Mouse (Mus musculus) A20 (cell line): ENCODE results near the gene Snrpb.

ENCODE experiments used
- DNase-seq: peaks from one replicate; pipeline ENCODE4 v3.0.0-alpha.2; 2011; ENCODE audit warnings: low read depth, low spot score

The Snrpb gene

DNA sequence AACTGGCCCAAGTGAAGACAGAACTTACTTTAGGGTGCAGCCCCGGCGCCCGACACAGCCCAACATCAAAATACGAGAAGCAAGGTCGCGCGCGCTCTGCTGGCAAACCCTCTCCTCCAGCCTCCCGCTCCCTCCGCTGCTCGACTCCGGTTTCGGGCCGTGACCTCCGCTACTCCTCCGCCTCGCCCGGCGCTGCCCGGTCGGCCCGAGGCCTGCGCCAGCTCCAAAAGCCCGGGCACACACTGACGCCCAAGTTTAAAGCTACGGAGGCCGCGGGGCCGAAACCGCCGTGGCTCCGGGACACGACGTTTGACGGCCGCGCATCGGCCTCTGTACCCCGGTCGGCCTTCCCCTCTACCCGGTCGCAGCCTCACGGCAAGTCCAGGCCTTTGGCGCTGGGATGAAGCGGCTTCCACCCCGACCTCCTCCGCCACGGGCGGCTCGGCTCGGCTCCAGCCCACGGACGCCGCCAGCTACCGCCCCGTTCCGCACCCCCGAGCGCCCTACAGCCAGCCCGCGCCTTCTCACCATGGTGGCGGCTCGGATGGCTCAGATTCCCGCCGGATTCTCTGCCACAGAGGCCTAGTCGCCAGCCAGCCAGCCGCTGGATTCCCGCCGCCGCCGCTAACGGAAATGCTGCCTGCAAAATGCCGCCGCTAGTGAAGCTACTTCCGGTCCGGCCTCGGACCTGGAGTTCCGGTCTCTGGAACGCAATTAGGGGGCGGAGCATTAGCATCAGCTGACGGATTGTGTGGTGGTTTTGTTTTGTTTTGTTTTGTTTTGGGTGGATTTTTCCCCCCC, at the start of gene Snrpb:
Gene Snrpb (minus strand): TSS at position 698 of the 801 bp plus-strand sequence.
- peak; percentile 92 for DNase-seq

DNA sequence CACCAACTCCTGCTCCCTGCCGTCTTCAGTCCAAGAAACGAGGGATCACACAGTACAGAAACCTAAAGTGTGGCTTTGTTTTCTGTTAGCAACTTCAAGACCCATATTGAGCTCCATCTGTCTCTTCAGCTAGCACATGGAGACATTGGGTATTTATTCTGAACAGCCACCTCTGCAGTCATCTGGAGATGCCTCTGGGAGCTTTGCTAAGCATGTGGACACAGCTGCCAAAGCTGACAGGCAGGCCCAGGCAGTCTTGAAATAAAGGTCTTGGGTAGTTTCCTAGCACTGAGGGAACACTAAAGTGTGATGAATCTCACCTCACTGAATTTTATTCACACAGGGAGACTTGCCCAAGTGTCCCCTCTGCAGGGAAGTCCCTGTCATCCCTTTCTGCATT, 32.4 kb upstream of the Snrpb start:
- DNase-seq, result no peak

GRCm38 (mm10) chr2:130209636-130210035, 30.4 kb upstream of the Snrpb start:
- DNase-seq, result no peak

DNA sequence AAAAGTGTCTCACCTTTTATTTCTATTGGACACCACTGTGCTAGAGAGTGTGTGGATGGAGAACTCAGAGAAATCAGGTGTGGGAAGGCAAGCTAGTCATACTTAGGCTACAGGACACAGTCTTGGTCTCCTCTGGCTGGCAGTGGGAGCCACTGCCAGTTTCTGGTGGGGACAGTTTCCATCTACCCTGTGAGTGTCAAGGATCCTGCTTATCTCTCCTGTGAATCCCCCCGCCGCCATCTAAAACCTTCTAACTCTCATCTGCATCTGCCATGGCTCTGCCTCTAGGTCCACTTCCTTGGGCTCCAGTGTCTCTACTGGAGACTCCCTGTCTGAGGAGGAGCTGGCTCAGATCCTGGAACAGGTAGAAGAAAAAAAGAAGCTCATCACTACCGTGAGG, 28.8 kb upstream of the Snrpb start:
- no peak for DNase-seq

DNA sequence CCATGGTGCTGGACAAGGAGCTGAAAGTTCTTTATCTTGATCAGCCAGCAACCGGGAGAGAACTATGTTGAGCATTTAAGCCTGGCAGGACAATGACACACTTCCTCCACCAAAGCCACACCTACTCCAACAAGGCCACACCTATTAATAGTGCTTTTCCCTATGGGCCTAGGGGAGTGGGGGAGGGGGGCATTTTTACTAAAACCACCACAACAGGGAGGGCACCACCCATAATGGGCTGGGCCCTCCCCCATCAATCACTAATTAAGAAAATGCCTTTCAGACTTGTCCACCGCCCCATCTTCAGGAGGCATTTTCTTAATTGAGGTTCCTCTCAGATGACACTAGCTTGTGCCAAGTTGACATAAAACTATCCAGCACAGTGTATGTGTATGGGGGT, 28.2 kb upstream of the Snrpb start:
- DNase-seq, result no peak

GRCm38 (mm10) chr2:130200961-130201360, 21.8 kb upstream of the Snrpb start:
- DNase-seq, result no peak

- DNase-seq, result no peak
Observed at GRCm38 (mm10) chr2:130194894-130195293, 15.7 kb upstream of the Snrpb start, which contains the start of gene Tmc2. Gene Tmc2 (plus strand): TSS chr2:130195194.

DNA sequence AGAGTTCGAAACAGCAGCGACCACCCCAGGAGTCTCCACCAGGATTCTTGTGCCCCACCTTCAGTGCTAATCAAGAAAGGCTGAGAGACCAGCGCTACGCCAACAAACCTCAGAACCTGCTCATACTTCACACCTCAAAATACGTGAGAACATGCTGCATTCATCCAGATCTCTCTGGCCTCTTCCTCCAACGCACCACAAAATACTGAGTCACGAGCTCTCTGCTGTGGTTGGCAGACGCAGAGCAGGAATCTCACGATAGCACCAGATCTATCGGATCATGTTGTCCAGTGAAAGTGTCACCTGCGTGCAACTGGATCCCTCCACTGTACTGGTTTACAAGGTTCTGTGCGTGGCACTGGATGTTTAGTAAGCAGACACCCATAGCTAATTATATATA, 9.2 kb upstream of the Snrpb start:
- DNase-seq, result no peak

DNA sequence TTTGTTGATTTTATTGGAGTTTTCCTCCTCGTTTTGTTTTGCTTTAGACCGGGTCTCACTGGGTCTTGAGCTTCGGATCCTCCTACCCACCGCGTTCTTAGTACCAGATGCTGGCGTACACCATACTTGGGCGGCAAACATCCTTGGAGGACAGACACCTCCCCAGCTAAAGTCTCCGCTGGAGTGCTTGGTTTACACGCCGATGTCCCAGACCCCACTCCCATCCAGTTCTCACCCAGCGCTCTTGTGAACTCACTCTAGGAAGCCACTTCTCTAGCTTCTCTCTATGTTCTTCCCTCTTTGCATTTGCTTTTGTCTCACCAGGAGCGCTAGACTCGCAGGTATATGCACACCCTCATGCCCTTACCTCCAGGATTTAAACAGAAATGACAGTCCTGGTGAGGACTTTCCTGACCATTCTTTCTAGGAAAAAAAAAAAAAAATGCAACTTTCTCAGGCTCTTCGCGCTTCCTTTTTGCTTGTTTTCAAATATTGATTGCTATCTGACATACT, 360 bp upstream of the Snrpb start:
- DNase-seq, result no peak

- no peak for DNase-seq
Observed at GRCm38 (mm10) chr2:130178381-130178705, 860 bp downstream of the Snrpb start.

DNA sequence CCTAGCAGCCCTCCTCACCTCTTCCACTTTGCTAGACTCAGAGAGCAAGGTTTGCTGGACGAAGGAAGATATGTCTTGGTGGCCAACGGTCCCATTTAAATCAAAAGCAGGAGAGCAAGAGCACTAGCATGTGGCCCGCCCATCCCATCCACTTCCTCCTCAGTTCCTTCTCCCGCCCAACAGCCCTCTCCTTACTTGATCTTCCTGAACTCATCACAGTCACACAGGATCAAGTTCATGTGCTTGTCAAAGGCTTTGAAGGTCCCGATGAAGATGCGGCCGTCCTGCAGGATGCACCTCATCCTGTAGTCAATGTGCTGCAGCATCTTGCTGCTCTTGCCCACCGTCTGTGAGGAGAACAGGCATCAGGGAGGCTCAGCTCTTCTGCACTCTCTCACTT, 2.4 kb downstream of the Snrpb start:
- DNase-seq, result peak; percentile 45

- DNase-seq, result no peak
Observed at GRCm38 (mm10) chr2:130171674-130172073, 7.5 kb downstream of the Snrpb start.

- peak; percentile 39 for DNase-seq
Observed at GRCm38 (mm10) chr2:130167861-130168260, 11.3 kb downstream of the Snrpb start.

DNA sequence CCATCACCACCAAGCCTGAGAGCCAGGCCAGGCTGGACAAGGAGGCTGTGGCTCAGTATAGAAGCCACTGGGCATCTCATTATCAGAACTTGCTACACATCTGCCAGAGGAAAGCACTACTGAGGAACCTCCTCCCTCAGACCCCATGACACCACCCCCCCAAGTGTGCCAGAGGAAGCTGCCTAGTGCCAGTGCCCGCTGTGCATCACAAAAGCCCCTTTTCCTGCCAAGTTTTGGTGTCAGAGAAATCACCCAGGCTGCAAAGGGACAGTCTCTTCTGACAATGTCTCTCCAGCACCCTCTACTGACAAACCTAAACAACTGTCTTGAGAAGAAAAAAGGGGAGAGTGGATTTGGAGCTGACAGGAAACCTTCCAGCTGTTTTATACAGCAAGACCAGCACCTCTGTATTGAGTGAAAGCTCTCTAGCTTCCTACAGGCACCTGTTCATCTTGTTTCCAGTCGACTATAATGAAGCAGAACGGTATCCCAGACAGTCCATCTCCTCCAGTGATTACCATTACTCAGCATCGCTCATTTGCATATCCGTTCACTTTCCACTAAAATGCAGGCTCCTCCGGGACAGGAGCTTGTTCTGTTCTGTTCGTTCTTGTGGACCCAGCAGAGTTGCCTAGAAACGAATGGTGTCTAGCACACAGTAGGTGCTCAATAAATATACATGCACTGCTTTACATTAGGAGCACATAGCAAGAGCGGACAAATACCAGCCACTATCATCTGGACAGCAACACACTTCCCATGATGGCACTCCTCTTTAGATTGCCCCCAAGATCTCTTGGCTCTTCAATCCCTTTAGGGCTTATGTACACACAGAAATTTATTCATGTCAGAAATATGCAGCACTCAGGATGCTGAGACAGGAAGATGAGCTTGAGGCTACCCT, 12.6 kb downstream of the Snrpb start:
- DNase-seq, result peak; percentile 26

DNA sequence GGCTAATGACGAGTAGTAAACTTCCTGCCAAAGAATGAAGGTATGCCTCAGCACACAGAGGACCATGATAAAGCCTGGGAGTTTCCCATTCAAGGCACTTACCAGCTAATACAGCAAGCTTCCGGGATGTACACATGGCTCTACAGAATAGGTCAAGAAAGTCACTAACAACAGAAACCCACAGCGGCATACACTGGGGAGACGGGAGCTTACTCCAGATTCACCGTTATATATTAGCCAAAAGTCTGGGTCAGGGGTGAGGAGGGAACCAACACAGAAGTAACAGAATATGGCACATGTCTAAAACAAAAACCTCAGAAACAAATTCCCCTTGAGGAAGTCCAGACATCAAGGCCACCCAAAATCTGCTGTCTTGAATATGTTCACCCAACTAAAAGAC, 16.5 kb downstream of the Snrpb start:
- no peak for DNase-seq

GRCm38 (mm10) chr2:130158088-130158437, 21.1 kb downstream of the Snrpb start:
- no peak for DNase-seq

- no peak for DNase-seq
Observed at GRCm38 (mm10) chr2:130157231-130158087, 21.7 kb downstream of the Snrpb start.

- DNase-seq, result no peak
Observed at GRCm38 (mm10) chr2:130155851-130156250, 23.4 kb downstream of the Snrpb start.

DNA sequence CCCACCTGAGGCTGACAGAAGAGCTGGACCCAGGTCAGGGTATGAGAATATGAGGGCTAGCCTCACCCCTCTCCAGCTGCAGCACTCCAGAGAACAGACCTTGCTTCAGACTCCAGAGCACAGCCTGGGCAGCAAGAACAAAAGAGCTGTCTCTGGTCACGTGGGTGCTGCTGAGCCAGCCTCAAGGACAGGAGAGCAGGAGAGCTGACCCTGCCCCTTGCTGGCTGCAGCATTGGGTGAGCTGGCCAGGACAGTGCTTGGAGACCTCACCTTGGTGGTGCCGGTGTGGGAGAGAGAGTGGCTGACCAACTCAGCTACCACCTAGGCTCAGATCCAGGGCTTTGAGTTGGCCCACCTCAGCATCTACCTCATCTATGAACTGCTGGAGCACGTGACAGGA, 24.0 kb downstream of the Snrpb start:
- DNase-seq, result no peak

GRCm38 (mm10) chr2:130146089-130146668, 33.0 kb downstream of the Snrpb start:
- no peak for DNase-seq

DNA sequence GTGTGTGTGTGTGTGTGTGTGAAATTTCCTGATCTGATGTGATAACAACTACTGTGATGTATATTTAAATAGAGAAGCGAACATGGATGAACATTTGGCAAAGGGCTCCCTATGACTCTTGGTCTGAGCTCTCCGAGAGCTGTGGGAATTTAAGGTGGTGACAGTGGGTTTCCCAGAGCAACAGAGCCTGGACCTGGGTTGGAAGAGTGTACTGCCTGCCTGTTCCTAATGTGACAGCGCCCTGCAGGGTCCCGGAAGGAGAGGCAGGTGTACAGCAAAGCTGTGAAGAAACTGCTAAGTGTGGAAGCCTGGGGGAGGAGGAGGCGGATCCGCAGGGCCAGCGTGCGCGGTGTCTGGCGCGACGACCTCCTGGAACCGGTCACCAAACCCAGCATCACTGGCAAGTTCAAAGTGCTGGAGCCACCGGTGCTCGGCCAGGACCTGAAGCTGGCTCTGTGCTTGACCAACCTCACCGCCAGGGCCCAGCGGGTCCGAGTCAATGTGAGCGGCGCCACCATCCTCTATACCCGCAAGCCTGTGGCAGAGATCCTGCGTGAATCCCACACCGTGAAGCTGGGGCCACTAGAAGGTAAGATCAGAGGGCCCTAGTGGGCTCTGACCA, 34.4 kb downstream of the Snrpb start:
- DNase-seq, result no peak
